Mouse (Mus musculus) brain, adult 2 months (tissue): ENCODE measurements around the gene Tstd2.

Experiments
- DNase-seq: peaks from one replicate; pipeline ENCODE4 v3.0.0; 2011; ENCODE audit warnings: low read depth, low spot score

Gene Tstd2

GRCm38 (mm10) chr4:46119514-46120094 is 18.9 kb downstream of the Tstd2 start:
- DNase-seq = peak; percentile 29

- DNase-seq = no peak
These were observed 21.0 kb downstream of the Tstd2 start for GRCm38 (mm10) chr4:46117536-46117935.

- DNase-seq = peak; percentile 95
These were observed 21.8 kb downstream of the Tstd2 start for GRCm38 (mm10) chr4:46116544-46117175.

- DNase-seq = peak; percentile 43
These were observed 23.2 kb downstream of the Tstd2 start for GRCm38 (mm10) chr4:46115308-46115707.

- peak; percentile 81 for DNase-seq
These were observed 27.1 kb downstream of the Tstd2 start for GRCm38 (mm10) chr4:46111361-46111760.

GRCm38 (mm10) chr4:46110084-46110483 is 28.4 kb downstream of the Tstd2 start:
- no peak for DNase-seq

GRCm38 (mm10) chr4:46102078-46102769 is 36.3 kb downstream of the Tstd2 start:
- DNase-seq = no peak

- no peak for DNase-seq
These were observed 37.2 kb downstream of the Tstd2 start for GRCm38 (mm10) chr4:46101211-46101711.

- DNase-seq = no peak
These were observed 38.0 kb downstream of the Tstd2 start for GRCm38 (mm10) chr4:46100539-46100938.

GRCm38 (mm10) chr4:46099132-46099531 is 39.4 kb downstream of the Tstd2 start:
- DNase-seq = peak; percentile 59

- DNase-seq = no peak
These were observed 40.9 kb downstream of the Tstd2 start for GRCm38 (mm10) chr4:46097591-46097990.

- no peak for DNase-seq
These were observed 41.9 kb downstream of the Tstd2 start for GRCm38 (mm10) chr4:46096546-46096945.

GRCm38 (mm10) chr4:46095826-46096159 is 42.7 kb downstream of the Tstd2 start:
- DNase-seq = no peak

- DNase-seq = peak; percentile 95
These were observed 43.3 kb downstream of the Tstd2 start for GRCm38 (mm10) chr4:46094916-46095825.

- DNase-seq = peak; percentile 95
These were observed 45.9 kb downstream of the Tstd2 start for GRCm38 (mm10) chr4:46092429-46093076.

GRCm38 (mm10) chr4:46089524-46090125 is 48.9 kb downstream of the Tstd2 start:
- peak; percentile 71 for DNase-seq

- DNase-seq = peak; percentile 96
These were observed 50.6 kb downstream of the Tstd2 start for GRCm38 (mm10) chr4:46087852-46088251.

GRCm38 (mm10) chr4:46087427-46087771 is 51.1 kb downstream of the Tstd2 start:
- DNase-seq = peak; percentile 90

GRCm38 (mm10) chr4:46086718-46087426 is 51.6 kb downstream of the Tstd2 start:
- DNase-seq = peak; percentile 88

GRCm38 (mm10) chr4:46085223-46085811 is 53.2 kb downstream of the Tstd2 start:
- DNase-seq = peak; percentile 94
